Mouse (Mus musculus) heart, embryonic 12.5 days (tissue): Measurements from ENCODE around the gene Nelfe. TPM values are rescaled to one million over a fixed set of nuclear protein-coding genes. Genes with fewer than 3 reads are reported as not detected.
"Not testable (repeated sequence)": the region's sequence is repeated elsewhere in the genome, so short reads cannot be mapped to it uniquely, and the experiment has no call there.

Source experiments
- ATAC-seq: fragments of 200-750 bp; cut with Nextera tagmentation; 2 replicates; pipeline ENCODE4 v1.8.0; 2017; ENCODE audit warnings: moderate TSS enrichment, moderate library complexity; ENCODE audit not compliant: insufficient number of reproducible peaks, low FRiP score
- H3K27ac ChIP-seq: fragments of 300-500 bp; sonication (generic); 2 replicates; pipeline ENCODE4 v1.5.1; 2016; ENCODE audit warnings: mild to moderate bottlenecking, moderate library complexity; ENCODE audit not compliant: poor library complexity, severe bottlenecking
- H3K27me3 ChIP-seq: fragments of 300-500 bp; sonication (generic); replicated peaks from 2 replicates; pipeline ENCODE4 v1.6.1; 2016; ENCODE audit warnings: mild to moderate bottlenecking, moderate library complexity
- H3K36me3 ChIP-seq: fragments of 300-500 bp; sonication (generic); 2 replicates; pipeline ENCODE4 v1.6.1; 2016; ENCODE audit warnings: mild to moderate bottlenecking, moderate library complexity
- H3K4me1 ChIP-seq: fragments of 300-500 bp; sonication (generic); replicated peaks from 2 replicates; pipeline ENCODE4 v1.6.1; 2016; ENCODE audit warnings: mild to moderate bottlenecking
- H3K4me2 ChIP-seq: fragments of 300-500 bp; sonication (generic); 2 replicates; pipeline ENCODE4 v1.6.1; 2016; ENCODE audit warnings: mild to moderate bottlenecking, moderate library complexity
- H3K4me3 ChIP-seq: fragments of 300-500 bp; sonication (generic); 2 replicates; pipeline ENCODE4 v1.5.1; 2016; ENCODE audit warnings: mild to moderate bottlenecking
- H3K9ac ChIP-seq: fragments of 300-500 bp; sonication (generic); 2 replicates; pipeline ENCODE4 v1.6.1; 2016; ENCODE audit warnings: mild to moderate bottlenecking, moderate library complexity
- H3K9me3 ChIP-seq: fragments of 300-500 bp; sonication (generic); replicated peaks from 2 replicates; pipeline ENCODE4 v1.6.1; 2016; ENCODE audit warnings: mild to moderate bottlenecking, moderate library complexity
- WGBS: fragments of 180-500 bp; shearing (Covaris S2); methylation state at CpG from one replicate; pipeline ENCODE4 v1.1.7; 2016; 5-methylcytosine and 5-hydroxymethylcytosine counted together
- polyA plus RNA-seq: library from polyadenylated mRNA; unstranded; fragments of >200 nt; fragmentation: Nextera tagmentation; extraction: Ambion mirVana; gene quantifications from 2 replicates; pipeline ENCODE4 v1.2.1, GENCODE M21; 2016

Nelfe gene
- polyA plus RNA-seq, 1 experiment from 2014 or later: 73.7 TPM

- ATAC-seq: peak; percentile 90
- WGBS: under 1% methylated on average over 49 of the region's 51 CpGs
Observed at GRCm38 (mm10) chr17:34894074-34894597, 43.9 kb downstream of the Nelfe start.

GRCm38 (mm10) chr17:34894801-34895530 lies 44.8 kb downstream of the Nelfe start:
- peak overlapping the region; percentile 93 for H3K4me3 ChIP-seq
- H3K36me3 ChIP-seq: peaks cover 10% of the 10 kb centered on the region
- peak overlapping the region; percentile 99 for H3K9ac ChIP-seq
- H3K4me2 ChIP-seq: peak overlapping the region; percentile 83
- peak; percentile 6 for ATAC-seq
- no peaks in the 10 kb centered on the region for H3K9me3 ChIP-seq
- WGBS: 8% methylated on average over 49 of the region's 51 CpGs
- peak overlapping the region; percentile 85 for H3K27ac ChIP-seq
- no peaks in the 10 kb centered on the region for H3K27me3 ChIP-seq
- H3K4me1 ChIP-seq: peaks cover 36% of the 10 kb centered on the region

More at GRCm38 (mm10) chr17:34894074-34894597, 43.9 kb downstream of the Nelfe start:
- H3K4me2 ChIP-seq: peak overlapping the region; percentile 83
- no peaks in the 10 kb centered on the region for H3K27me3 ChIP-seq
- H3K9me3 ChIP-seq: no peaks in the 10 kb centered on the region
- H3K9ac ChIP-seq: peak overlapping the region; percentile 99
- H3K27ac ChIP-seq: peak overlapping the region; percentile 85
- H3K4me1 ChIP-seq: peaks cover 36% of the 10 kb centered on the region
- H3K36me3 ChIP-seq: peaks cover 10% of the 10 kb centered on the region
- H3K4me3 ChIP-seq: peak overlapping the region; percentile 93

GRCm38 (mm10) chr17:34895724-34896123 lies 45.5 kb downstream of the Nelfe start:
- ATAC-seq: no peak
- peak overlapping the region; percentile 83 for H3K4me2 ChIP-seq
- peaks cover 36% of the 10 kb centered on the region for H3K4me1 ChIP-seq
- H3K4me3 ChIP-seq: peak overlapping the region; percentile 93
- no peaks in the 10 kb centered on the region for H3K27me3 ChIP-seq
- peaks cover 10% of the 10 kb centered on the region for H3K36me3 ChIP-seq
- H3K9ac ChIP-seq: peak overlapping the region; percentile 99; the same call in 1 of the 2 replicates
- 89% methylated on average over 15 of the region's 15 CpGs for WGBS
- H3K27ac ChIP-seq: no peak overlapping the region
- H3K9me3 ChIP-seq: no peaks in the 10 kb centered on the region

GRCm38 (mm10) chr17:34896366-34896765 lies 46.2 kb downstream of the Nelfe start:
- peak overlapping the region; percentile 16; the same call in 1 of the 2 replicates for H3K4me3 ChIP-seq

GRCm38 (mm10) chr17:34897373-34898159 lies 47.4 kb downstream of the Nelfe start:
- Histone ChIP-seq H3K4me3 (peak overlapping the region; percentile 90), H3K36me3 (peaks cover 21% of the 10 kb centered on the region), H3K4me2 (peak overlapping the region; percentile 92), H3K27ac (peak overlapping the region; percentile 90), H3K9ac (peak overlapping the region; percentile 97), H3K9me3 (no peaks in the 10 kb centered on the region), H3K4me1 (peaks cover 36% of the 10 kb centered on the region), H3K27me3 (no peaks in the 10 kb centered on the region)
- no peak for ATAC-seq
- 10% methylated on average over 10 of the region's 10 CpGs for WGBS

More at GRCm38 (mm10) chr17:34896366-34896765, 46.2 kb downstream of the Nelfe start:
- Histone ChIP-seq H3K4me2 (peak overlapping the region; percentile 92; the same call in 1 of the 2 replicates), H3K9ac (no peak overlapping the region), H3K4me1 (peaks cover 36% of the 10 kb centered on the region), H3K27me3 (no peaks in the 10 kb centered on the region), H3K9me3 (no peaks in the 10 kb centered on the region), H3K36me3 (peaks cover 14% of the 10 kb centered on the region), H3K27ac (no peak overlapping the region)
- ATAC-seq: no peak
- WGBS: 86% methylated on average over 17 of the region's 17 CpGs

GRCm38 (mm10) chr17:34898160-34898586 lies 48.0 kb downstream of the Nelfe start, which contains the start of the genes C2 and Ehmt2:
C2 (minus strand) TSS chr17:34898265.
Ehmt2 (plus strand) TSS chr17:34898469.
- peak within 1 kb of the TSS; percentile 90 for H3K27ac ChIP-seq
- no peaks in the 10 kb centered on the region for H3K27me3 ChIP-seq
- H3K4me2 ChIP-seq: peak within 1 kb of the TSS; percentile 92
- peak within 1 kb of the TSS; percentile 90 for H3K4me3 ChIP-seq
- peak; percentile 42 for ATAC-seq
- no peaks in the 10 kb centered on the region for H3K9me3 ChIP-seq
- under 1% methylated on average over 39 of the region's 44 CpGs for WGBS
- peak within 1 kb of the TSS; percentile 97 for H3K9ac ChIP-seq
- peaks cover 27% of the 10 kb centered on the region for H3K36me3 ChIP-seq
- H3K4me1 ChIP-seq: peaks cover 36% of the 10 kb centered on the region

- Histone ChIP-seq H3K27ac (peak overlapping the region; percentile 90), H3K9me3 (no peaks in the 10 kb centered on the region), H3K4me2 (peak overlapping the region; percentile 92), H3K4me3 (peak overlapping the region; percentile 90), H3K4me1 (peaks cover 32% of the 10 kb centered on the region), H3K9ac (peak overlapping the region; percentile 97), H3K27me3 (no peaks in the 10 kb centered on the region), H3K36me3 (peaks cover 32% of the 10 kb centered on the region)
- WGBS: 0% methylated on average over 3 of the region's 47 CpGs
- ATAC-seq: 0 out of 2 replicates have a peak, but pooled peaks have one; percentile 13
Observed at GRCm38 (mm10) chr17:34898706-34899052, 48.5 kb downstream of the Nelfe start.

- Histone ChIP-seq H3K9me3 (no peaks in the 10 kb centered on the region), H3K36me3 (peaks cover 38% of the 10 kb centered on the region), H3K4me2 (peak overlapping the region; percentile 92), H3K9ac (peak overlapping the region; percentile 97), H3K27ac (peak overlapping the region; percentile 90), H3K27me3 (no peaks in the 10 kb centered on the region), H3K4me1 (peaks cover 30% of the 10 kb centered on the region), H3K4me3 (peak overlapping the region; percentile 90)
- ATAC-seq: 0 out of 2 replicates have a peak, but pooled peaks have one; percentile 0
- WGBS: under 1% methylated on average over 37 of the region's 45 CpGs
Observed at GRCm38 (mm10) chr17:34899053-34899889, 49.1 kb downstream of the Nelfe start.

- WGBS: 9% methylated on average over 5 of the region's 5 CpGs
- no peak overlapping the region for H3K27ac ChIP-seq
- ATAC-seq: no peak
- H3K4me2 ChIP-seq: peak overlapping the region; percentile 92
- peaks cover 44% of the 10 kb centered on the region for H3K36me3 ChIP-seq
- H3K27me3 ChIP-seq: no peaks in the 10 kb centered on the region
- H3K4me3 ChIP-seq: peak overlapping the region; percentile 90
- H3K4me1 ChIP-seq: peaks cover 30% of the 10 kb centered on the region
- H3K9me3 ChIP-seq: no peaks in the 10 kb centered on the region
- H3K9ac ChIP-seq: peak overlapping the region; percentile 97
Observed at GRCm38 (mm10) chr17:34899890-34900243, 49.7 kb downstream of the Nelfe start.

GRCm38 (mm10) chr17:34900826-34901225 lies 50.6 kb downstream of the Nelfe start:
- H3K9me3 ChIP-seq, H3K9ac ChIP-seq, H3K4me3 ChIP-seq, H3K27me3 ChIP-seq, ATAC-seq, H3K4me2 ChIP-seq, H3K27ac ChIP-seq: not testable (repeated sequence)
- Histone ChIP-seq H3K36me3 (peaks cover 51% of the 10 kb centered on the region), H3K4me1 (peaks cover 20% of the 10 kb centered on the region)
